Mouse (Mus musculus): ENCODE results near the gene Ttyh1. TPM values are rescaled to one million over a fixed set of nuclear protein-coding genes. Genes with fewer than 3 reads are reported as not detected.

The Ttyh1 gene
- total RNA-seq, 2 experiments from 2014 or later = 1.8 to 4.7 TPM

GRCm38 (mm10) chr7:4165286-4165685 is 46.1 kb downstream of the Ttyh1 start:
- no peak for DNase-seq
- peak overlapping the region; percentile 47; the same call in 1 of the 2 replicates for H3K4me3 ChIP-seq
- intact Hi-C loops (cut with DNase I) = no loop called here
- TF ChIP-seq CTCF (IDR thresholded peaks at IDR 0.05) = no peak
- H3K27ac ChIP-seq = peak overlapping the region; percentile 58; the same call in 1 of the 2 replicates

- no peak overlapping the region for H3K27ac ChIP-seq
- H3K4me3 ChIP-seq = no peak overlapping the region
- DNase-seq = no peak
- no peak for TF ChIP-seq CTCF (IDR thresholded peaks at IDR 0.05)
- intact Hi-C loops (cut with DNase I) = no loop called here
Measured at GRCm38 (mm10) chr7:4167098-4167497, 47.9 kb downstream of the Ttyh1 start.

GRCm38 (mm10) chr7:4170193-4170938 is 51.2 kb downstream of the Ttyh1 start:
- intact Hi-C loops (cut with DNase I) = no loop called here
- no peak overlapping the region for H3K27ac ChIP-seq
- no peak for TF ChIP-seq CTCF (IDR thresholded peaks at IDR 0.05)
- DNase-seq = no peak
- no peak overlapping the region for H3K4me3 ChIP-seq

- intact Hi-C loops (cut with DNase I) = no loop called here
- Histone ChIP-seq H3K4me3 (no peak overlapping the region), H3K27ac (no peak overlapping the region)
- no peak for TF ChIP-seq CTCF (IDR thresholded peaks at IDR 0.05)
- DNase-seq = peak; percentile 19
Measured at GRCm38 (mm10) chr7:4178438-4178837, 59.2 kb downstream of the Ttyh1 start.

Other genes starting within 250 kb of the Ttyh1 start
- not detected for gene Gm14548, start 221.3 kb upstream of the Ttyh1 start, total RNA-seq (2021)
- gene Lilra6, start 203.9 kb upstream of the Ttyh1 start, total RNA-seq (2021) = under 1 TPM; 0.13 to 0.28 TPM
- gene Lair1, start 56.2 kb upstream of the Ttyh1 start, total RNA-seq (2021) = under 1 TPM; 0.25 to 0.48 TPM
- gene Leng8, start 17.6 kb downstream of the Ttyh1 start, total RNA-seq (2021) = 10 to 100 TPM; 44.5 to 45.4 TPM
- gene Leng9, start 31.0 kb downstream of the Ttyh1 start, total RNA-seq (2021) = 1 to 10 TPM; 2.1 to 2.2 TPM
- gene Cdc42ep5, start 45.5 kb downstream of the Ttyh1 start, total RNA-seq (2021) = 1 to 10 TPM; 1.4 to 2.0 TPM
- gene Lilra5, start 118.3 kb downstream of the Ttyh1 start, total RNA-seq (2021) = under 1 TPM in 1 of 2 experiments, not detected in 1; 0.14 TPM
- gene Ncr1, start 218.3 kb downstream of the Ttyh1 start, total RNA-seq (2021) = not detected

Data from gastrocnemius, adult 2 months (tissue).